Mouse (Mus musculus): ENCODE data around the gene Nfe2l2.

Nfe2l2 gene

GRCm38 (mm10) chr2:75704234-75705161 lies at the start of gene Nfe2l2:
Nfe2l2 (minus strand) TSS chr2:75704641.
- peak; percentile 43 to 60 for DNase-seq

DNA sequence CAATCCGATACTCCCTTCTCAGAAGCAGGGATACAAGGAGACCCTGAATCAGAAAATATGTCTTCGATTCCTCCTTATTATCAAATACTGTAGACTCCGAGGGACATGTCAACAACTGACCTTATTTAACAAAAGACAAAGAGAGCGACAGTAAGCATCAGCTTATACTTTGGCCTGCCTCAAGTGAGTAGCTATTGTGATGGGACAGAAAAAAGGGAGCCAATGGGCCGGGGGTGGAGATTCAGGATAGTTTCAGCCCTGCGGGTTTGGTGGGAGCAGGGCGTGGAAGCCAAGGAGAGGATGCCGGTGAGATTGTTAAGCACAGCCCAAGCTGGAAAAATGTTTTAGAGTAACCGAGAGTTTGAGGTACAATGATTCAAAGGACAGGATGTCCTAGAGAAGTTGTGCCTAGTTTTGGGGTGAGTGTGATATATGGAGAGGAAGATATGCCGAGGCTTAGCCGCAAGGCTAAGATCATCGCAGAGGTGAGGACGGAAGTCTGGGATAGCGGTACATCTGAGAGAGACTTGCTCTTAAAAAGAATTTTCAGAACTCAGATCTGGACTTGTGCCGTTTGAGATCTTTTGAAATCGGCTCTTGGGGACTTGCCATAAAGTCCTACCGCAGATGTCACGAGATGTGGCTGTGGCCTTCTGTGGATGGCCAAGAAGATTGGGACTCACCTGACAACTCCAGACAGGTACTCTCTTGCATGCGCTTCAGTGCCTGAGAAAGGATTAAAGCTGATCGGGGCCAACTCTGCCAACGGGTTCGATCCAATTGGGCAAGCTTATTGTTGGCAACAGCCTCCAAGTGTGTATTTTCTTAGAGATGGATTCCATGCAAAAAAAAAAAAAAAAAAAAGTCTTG lies 48.1 kb upstream of the Nfe2l2 start:
- no peak for DNase-seq

- DNase-seq = no peak
These were observed 47.5 kb upstream of the Nfe2l2 start for GRCm38 (mm10) chr2:75751896-75752295.

GRCm38 (mm10) chr2:75750869-75751268 lies 46.4 kb upstream of the Nfe2l2 start:
- no peak for DNase-seq

DNA sequence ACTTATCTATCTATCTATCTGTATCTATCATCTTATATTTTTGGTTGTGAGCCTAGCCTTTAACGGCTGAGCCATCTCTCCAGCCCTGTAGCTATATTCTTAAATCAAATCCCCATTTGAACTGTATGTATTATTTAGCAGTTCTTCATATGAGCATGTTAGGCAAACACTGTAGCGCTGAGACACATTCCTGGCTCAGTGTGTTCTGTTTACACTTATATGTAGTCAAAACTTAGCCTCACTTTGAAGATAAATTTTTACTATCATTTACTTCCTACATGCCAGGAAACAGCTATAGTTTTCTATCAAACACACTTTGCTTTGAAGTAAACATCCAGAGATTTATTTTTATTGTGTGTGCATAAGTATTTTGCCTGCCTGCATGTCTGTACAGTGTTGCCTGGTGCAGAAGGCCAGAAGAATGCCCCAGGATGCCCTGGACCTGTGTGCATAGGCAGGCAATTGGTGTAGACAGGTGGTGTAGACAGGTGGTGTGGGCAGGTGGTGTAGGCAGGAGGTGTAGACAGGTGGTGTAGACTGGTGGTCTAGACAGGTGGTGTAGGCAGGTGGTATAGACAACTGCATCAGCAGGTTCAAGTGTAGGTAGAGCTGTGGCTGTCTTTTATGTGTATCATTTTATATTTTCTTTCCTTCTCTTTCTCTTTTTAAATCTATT lies 45.7 kb upstream of the Nfe2l2 start:
- peak; percentile 49 to 54 for DNase-seq

DNA sequence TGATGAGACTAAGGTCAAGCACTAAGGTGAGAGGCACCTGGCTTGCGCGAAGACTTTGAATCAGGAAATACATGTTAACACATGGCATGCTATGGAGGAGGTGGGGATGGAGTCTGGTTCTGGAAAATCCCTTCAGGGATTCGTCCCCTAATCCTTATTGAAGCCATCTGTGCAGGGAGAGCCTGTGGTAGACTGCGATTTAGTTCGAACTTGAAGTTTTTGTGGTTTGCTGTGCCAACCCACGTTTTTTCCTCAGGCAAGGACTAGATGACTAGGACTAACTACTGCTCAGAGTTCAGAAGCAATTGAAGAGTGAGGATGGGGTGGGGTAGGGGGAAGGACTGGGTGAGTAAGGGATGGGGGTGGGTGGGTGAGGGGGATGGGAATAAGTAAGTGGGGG lies 44.4 kb upstream of the Nfe2l2 start:
- DNase-seq = no peak

GRCm38 (mm10) chr2:75737006-75737503 lies 32.6 kb upstream of the Nfe2l2 start:
- no peak for DNase-seq

GRCm38 (mm10) chr2:75734196-75734865 lies 29.9 kb upstream of the Nfe2l2 start:
- no peak for DNase-seq

DNA sequence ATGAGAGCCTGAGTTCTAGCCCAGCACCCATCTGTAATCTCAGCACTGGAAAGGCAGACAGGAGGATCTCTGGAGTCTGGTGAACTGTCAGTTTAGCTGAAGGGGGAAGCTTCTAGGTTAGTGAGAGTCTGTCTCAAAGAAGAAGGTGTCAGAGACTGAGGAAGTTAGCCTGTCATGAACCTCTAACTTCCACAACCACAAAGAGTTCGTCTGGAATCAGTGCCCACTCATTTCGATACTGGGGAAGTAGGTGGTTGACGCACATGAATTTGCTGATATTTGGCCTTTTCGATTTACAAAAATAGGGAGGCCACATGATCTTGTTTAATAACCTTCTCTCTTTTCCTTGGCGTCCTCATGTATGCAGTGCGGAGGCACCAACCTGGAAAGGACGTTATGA lies 28.7 kb upstream of the Nfe2l2 start:
- DNase-seq = no peak

- DNase-seq = no peak
These were observed 27.5 kb upstream of the Nfe2l2 start for GRCm38 (mm10) chr2:75731929-75732328.

DNA sequence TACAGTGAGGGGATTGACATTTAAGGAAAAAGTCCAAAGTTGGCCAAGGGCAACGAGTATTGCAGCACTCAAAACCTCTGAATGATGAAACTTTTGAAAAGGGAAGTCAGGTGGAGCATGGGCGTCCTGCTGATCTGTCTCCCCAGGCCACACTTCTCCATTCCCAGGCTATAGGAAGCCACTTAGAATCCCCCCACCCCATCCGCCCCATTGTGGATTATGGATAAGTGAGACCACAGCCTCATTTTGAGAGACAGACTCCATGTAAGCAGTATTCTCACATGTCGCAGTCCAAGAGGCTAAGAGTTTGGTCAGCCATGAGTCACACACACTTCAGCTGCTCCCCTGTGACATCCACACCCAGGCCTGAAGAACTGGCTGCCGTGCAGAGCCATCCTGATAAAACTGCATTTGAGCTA lies 26.8 kb upstream of the Nfe2l2 start:
- DNase-seq = no peak

GRCm38 (mm10) chr2:75730052-75730451 lies 25.6 kb upstream of the Nfe2l2 start:
- DNase-seq = peak; percentile 55 to 67

- DNase-seq = peak; percentile 31 to 35
These were observed 20.5 kb upstream of the Nfe2l2 start for GRCm38 (mm10) chr2:75724863-75725445.

DNA sequence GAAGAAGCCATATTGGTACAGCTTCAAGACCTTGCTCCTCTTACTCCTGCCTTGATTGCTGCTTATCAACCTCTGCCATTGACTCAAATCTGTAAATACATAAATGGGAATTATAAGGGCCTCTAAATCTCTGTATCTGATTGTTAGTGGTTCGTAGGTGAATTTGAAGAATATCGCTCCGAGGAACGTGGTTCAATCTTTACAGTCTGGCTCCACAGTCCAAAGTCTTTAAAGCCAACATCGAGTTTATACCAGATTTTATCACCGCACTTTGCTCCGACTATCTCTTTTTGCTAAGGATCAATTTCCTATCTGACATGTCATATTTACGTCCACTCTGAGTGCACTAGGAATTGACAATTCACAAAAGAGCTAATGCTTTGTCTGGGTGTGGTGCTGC lies 19.0 kb upstream of the Nfe2l2 start:
- no peak for DNase-seq

GRCm38 (mm10) chr2:75722893-75723292 lies 18.5 kb upstream of the Nfe2l2 start:
- no peak for DNase-seq

GRCm38 (mm10) chr2:75720236-75721027 lies 16.0 kb upstream of the Nfe2l2 start:
- DNase-seq = no peak

DNA sequence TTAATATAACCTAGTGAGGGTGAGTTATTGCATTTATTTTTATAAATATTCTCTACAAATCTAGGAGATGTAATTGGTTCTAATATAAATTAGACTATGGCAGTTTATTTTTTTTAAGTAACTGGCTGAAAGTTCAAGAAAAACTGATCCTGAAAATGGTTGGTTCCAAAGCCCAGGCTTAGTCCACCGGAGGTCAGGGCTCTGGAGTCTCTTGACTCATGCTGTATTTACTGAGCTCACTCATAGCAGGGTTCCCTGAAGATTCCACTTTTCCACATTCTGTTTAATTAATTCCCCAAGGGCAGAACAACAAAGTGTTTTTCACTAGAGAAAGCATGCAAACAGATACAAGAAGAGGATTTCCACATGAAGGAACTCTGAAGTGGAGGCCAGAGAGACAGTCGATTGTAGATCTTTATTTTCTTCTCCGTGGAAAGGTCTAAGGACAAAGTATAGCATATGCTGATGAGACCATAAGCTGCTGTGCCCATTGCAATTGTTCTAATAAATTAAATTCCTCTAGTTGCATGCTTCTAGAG lies 15.0 kb upstream of the Nfe2l2 start:
- no peak for DNase-seq

- DNase-seq = peak; percentile 44 to 51
These were observed 11.9 kb upstream of the Nfe2l2 start for GRCm38 (mm10) chr2:75716046-75717016.

DNA sequence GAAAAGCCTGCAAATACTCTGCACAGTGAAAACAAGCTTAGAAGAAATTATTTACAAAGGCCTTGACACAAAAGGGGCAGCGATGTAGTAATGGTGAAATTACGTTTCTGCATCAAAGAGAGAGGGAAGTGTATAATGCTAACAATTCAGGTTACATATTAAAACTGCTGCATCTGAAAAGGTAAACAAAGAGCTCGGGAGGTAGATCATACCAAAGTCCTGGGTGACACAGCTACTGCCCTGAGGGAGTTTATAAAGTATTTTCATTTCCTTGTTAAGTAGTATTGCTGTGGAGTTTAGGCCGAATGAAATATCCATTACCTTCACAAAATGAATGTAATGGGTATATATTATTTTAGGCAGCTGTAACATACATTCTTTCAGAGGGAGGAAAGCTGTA lies 10.3 kb upstream of the Nfe2l2 start:
- no peak for DNase-seq

All from cerebellum, postnatal 36 days (tissue).